Mouse (Mus musculus): Measurements from ENCODE around the gene Rnf39. TPM values are rescaled to one million over a fixed set of nuclear protein-coding genes. Genes with fewer than 3 reads are reported as not detected.

Rnf39 gene
- polyA plus RNA-seq, 1 experiment from 2014 or later: not detected

Other genes starting within 250 kb of the Rnf39 start
- gene H2-M10.5, start 170.0 kb upstream of the Rnf39 start, polyA plus RNA-seq (2016; fragmentation: Nextera tagmentation; extraction: Ambion mirVana): not detected in 2 replicates
- gene H2-M10.6, start 130.7 kb upstream of the Rnf39 start, polyA plus RNA-seq (2016; fragmentation: Nextera tagmentation; extraction: Ambion mirVana): not detected in 2 replicates
- 28.8 and 28.9 TPM in 2 replicates for gene Trim26, start 105.8 kb upstream of the Rnf39 start, polyA plus RNA-seq (2016; fragmentation: Nextera tagmentation; extraction: Ambion mirVana)
- gene Trim15, start 75.7 kb upstream of the Rnf39 start, polyA plus RNA-seq (2016; fragmentation: Nextera tagmentation; extraction: Ambion mirVana): 0.40 and 0.47 TPM in 2 replicates
- 23.6 and 27.0 TPM in 2 replicates for gene Trim10, start 73.3 kb upstream of the Rnf39 start, polyA plus RNA-seq (2016; fragmentation: Nextera tagmentation; extraction: Ambion mirVana)
- not detected in 2 replicates for gene Trim40, start 52.8 kb upstream of the Rnf39 start, polyA plus RNA-seq (2016; fragmentation: Nextera tagmentation; extraction: Ambion mirVana)
- gene Trim31, start 44.8 kb upstream of the Rnf39 start, polyA plus RNA-seq (2016; fragmentation: Nextera tagmentation; extraction: Ambion mirVana): not detected in 2 replicates
- gene Ppp1r11, start 8.8 kb downstream of the Rnf39 start, polyA plus RNA-seq (2016; fragmentation: Nextera tagmentation; extraction: Ambion mirVana): 83.2 and 83.8 TPM in 2 replicates
- gene Znrd1, start 15.6 kb downstream of the Rnf39 start, polyA plus RNA-seq (2016; fragmentation: Nextera tagmentation; extraction: Ambion mirVana): 37.5 and 40.3 TPM in 2 replicates
- 6.4 and 6.7 TPM in 2 replicates for gene Znrd1as, start 15.7 kb downstream of the Rnf39 start, polyA plus RNA-seq (2016; fragmentation: Nextera tagmentation; extraction: Ambion mirVana)
- 0.20 TPM in 1 of 2 replicates, not detected in the other for gene 2410137M14Rik, start 38.3 kb downstream of the Rnf39 start, polyA plus RNA-seq (2016; fragmentation: Nextera tagmentation; extraction: Ambion mirVana)
- 0.31 and 0.36 TPM in 2 replicates for gene H2-M5, start 46.6 kb downstream of the Rnf39 start, polyA plus RNA-seq (2016; fragmentation: Nextera tagmentation; extraction: Ambion mirVana)
- gene Zfp57, start 58.2 kb downstream of the Rnf39 start, polyA plus RNA-seq (2016; fragmentation: Nextera tagmentation; extraction: Ambion mirVana): 60.0 and 64.4 TPM in 2 replicates
- 0.10 TPM in 1 of 2 replicates, not detected in the other for gene Mog, start 80.5 kb downstream of the Rnf39 start, polyA plus RNA-seq (2016; fragmentation: Nextera tagmentation; extraction: Ambion mirVana)
- 8.3 and 8.6 TPM in 2 replicates for gene Gabbr1, start 103.0 kb downstream of the Rnf39 start, polyA plus RNA-seq (2016; fragmentation: Nextera tagmentation; extraction: Ambion mirVana)
- gene Olfr90, start 145.6 kb downstream of the Rnf39 start, polyA plus RNA-seq (2016; fragmentation: Nextera tagmentation; extraction: Ambion mirVana): 0.08 TPM in 1 of 2 replicates, not detected in the other
- 0.05 TPM in 1 of 2 replicates, not detected in the other for gene Olfr91, start 155.4 kb downstream of the Rnf39 start, polyA plus RNA-seq (2016; fragmentation: Nextera tagmentation; extraction: Ambion mirVana)
- not detected in 2 replicates for gene Olfr92, start 177.2 kb downstream of the Rnf39 start, polyA plus RNA-seq (2016; fragmentation: Nextera tagmentation; extraction: Ambion mirVana)
- not detected in 2 replicates for gene Olfr93, start 218.6 kb downstream of the Rnf39 start, polyA plus RNA-seq (2016; fragmentation: Nextera tagmentation; extraction: Ambion mirVana)

Measured in heart, embryonic 12.5 days (tissue).